Mouse (Mus musculus): ENCODE measurements around the gene Grm4. TPM values are rescaled to one million over a fixed set of nuclear protein-coding genes. Genes with fewer than 3 reads are reported as not detected.
A peak's percentile ranks its signal among the peaks of the same experiment; 100 is the strongest.

Grm4 gene
- polyA plus RNA-seq, 1 experiment from 2014 or later, result 10.1 TPM

DNA sequence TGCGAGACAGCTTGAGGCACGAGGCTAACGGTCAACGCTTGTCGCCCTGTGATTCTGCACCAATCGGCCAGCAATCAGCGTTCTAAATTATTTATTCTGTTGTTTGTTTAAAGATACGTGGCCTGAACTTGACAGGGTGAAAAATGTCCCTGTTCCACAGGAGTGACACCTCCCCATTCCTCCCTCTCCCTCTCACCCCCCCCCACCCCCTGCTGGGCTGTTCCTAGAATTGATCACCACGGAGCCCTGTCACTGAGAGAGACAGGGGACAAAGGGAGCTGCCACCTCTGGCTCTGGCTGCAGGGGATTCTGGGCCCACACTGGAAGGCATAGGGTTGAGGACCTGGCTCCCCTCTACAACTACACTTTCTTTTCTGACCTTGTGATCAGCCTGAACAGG is 91.4 kb downstream of the Grm4 start:
- 46% methylated on average over 9 of the region's 9 CpGs for whole genome bisulfite sequencing

DNA sequence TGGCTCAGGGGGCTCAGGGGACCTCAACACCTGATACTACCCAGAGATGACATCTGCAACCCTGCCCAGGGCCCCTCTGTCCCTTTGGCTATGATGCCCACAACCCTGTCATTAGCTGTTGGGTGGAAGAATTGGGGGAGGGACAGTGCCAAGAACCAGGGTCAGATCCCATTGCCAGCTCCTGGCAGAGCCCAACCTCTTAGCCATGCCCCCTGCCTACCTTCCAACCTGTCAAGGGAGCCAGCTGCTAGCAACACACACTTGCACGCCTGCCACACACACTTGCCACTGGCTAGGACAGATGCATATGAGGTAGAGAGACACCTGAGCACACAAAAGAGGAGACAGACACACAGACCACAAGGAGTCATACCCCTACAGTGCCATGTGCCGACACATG is 96.2 kb downstream of the Grm4 start:
- H3K4me1 ChIP-seq (ENCODE audit: control insufficient read depth, insufficient read depth, low read length), result peaks cover 24% of the 10 kb centered on the region
- no peak overlapping the region for H3K4me3 ChIP-seq (replicated peaks; ENCODE audit: low read depth, low read length)
- no peak overlapping the region for H3K4me2 ChIP-seq (ENCODE audit: low read length)
- H3K27me3 ChIP-seq (ENCODE audit: control insufficient read depth, insufficient read depth, low read length), result no peaks in the 10 kb centered on the region
- ATAC-seq (ENCODE audit: low FRiP score, low TSS enrichment) (no peak), DNase-seq (no peak)
- H3K27ac ChIP-seq (replicated peaks; ENCODE audit: low read depth, low read length), result no peak overlapping the region
- H3K9ac ChIP-seq (replicated peaks; ENCODE audit: low read length), result no peak overlapping the region
- 78% methylated on average over 2 of the region's 2 CpGs for WGBS
- H3K9me3 ChIP-seq (ENCODE audit: control insufficient read depth, low read length), result peaks cover 12% of the 10 kb centered on the region
- no peaks in the 10 kb centered on the region for H3K36me3 ChIP-seq (ENCODE audit: control insufficient read depth, insufficient read depth, low read length)

More for the DNA sequence above, 91.4 kb downstream of the Grm4 start:
- DNase-seq, result no peak
- no peaks in the 10 kb centered on the region for H3K36me3 ChIP-seq (ENCODE audit: control insufficient read depth, insufficient read depth, low read length)
- peaks cover 12% of the 10 kb centered on the region for H3K9me3 ChIP-seq (ENCODE audit: control insufficient read depth, low read length)
- H3K4me2 ChIP-seq (ENCODE audit: low read length), result no peak overlapping the region
- ATAC-seq (ENCODE audit: low FRiP score, low TSS enrichment), result no peak
- no peaks in the 10 kb centered on the region for H3K27me3 ChIP-seq (ENCODE audit: control insufficient read depth, insufficient read depth, low read length)
- H3K9ac ChIP-seq (replicated peaks; ENCODE audit: low read length), result no peak overlapping the region
- no peak overlapping the region for H3K27ac ChIP-seq (replicated peaks; ENCODE audit: low read depth, low read length)
- peaks cover 15% of the 10 kb centered on the region for H3K4me1 ChIP-seq (ENCODE audit: control insufficient read depth, insufficient read depth, low read length)
- no peak overlapping the region for H3K4me3 ChIP-seq (replicated peaks; ENCODE audit: low read depth, low read length)

DNA sequence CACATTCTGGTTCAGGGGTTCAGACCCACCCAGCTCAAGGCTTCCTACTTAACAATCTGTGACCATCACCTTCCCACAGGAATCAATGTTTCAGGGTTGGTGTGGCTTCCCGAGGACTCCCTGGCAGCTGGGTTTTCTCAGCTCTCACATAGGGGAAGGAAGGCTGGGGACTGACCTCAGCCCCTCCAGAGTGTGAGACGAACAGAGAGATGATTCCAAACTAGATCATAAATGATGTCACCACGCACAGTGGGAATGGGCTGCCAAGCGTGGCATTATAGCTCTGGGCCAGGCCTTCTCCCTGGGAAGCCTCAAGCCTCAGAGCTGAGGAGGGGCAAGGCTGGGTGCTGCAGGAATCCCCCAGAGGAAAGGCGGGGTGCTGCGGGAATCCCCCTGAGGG is 96.8 kb downstream of the Grm4 start:
- DNase-seq (no peak), ATAC-seq (ENCODE audit: low FRiP score, low TSS enrichment) (no peak)
- no peak overlapping the region for H3K9ac ChIP-seq (replicated peaks; ENCODE audit: low read length)
- peaks cover 12% of the 10 kb centered on the region for H3K9me3 ChIP-seq (ENCODE audit: control insufficient read depth, low read length)
- H3K4me2 ChIP-seq (ENCODE audit: low read length), result no peak overlapping the region
- H3K27ac ChIP-seq (replicated peaks; ENCODE audit: low read depth, low read length), result no peak overlapping the region
- H3K27me3 ChIP-seq (ENCODE audit: control insufficient read depth, insufficient read depth, low read length), result no peaks in the 10 kb centered on the region
- H3K36me3 ChIP-seq (ENCODE audit: control insufficient read depth, insufficient read depth, low read length), result no peaks in the 10 kb centered on the region
- H3K4me3 ChIP-seq (replicated peaks; ENCODE audit: low read depth, low read length), result no peak overlapping the region
- WGBS, result 75% methylated on average over 6 of the region's 6 CpGs
- H3K4me1 ChIP-seq (ENCODE audit: control insufficient read depth, insufficient read depth, low read length), result peaks cover 24% of the 10 kb centered on the region

DNA sequence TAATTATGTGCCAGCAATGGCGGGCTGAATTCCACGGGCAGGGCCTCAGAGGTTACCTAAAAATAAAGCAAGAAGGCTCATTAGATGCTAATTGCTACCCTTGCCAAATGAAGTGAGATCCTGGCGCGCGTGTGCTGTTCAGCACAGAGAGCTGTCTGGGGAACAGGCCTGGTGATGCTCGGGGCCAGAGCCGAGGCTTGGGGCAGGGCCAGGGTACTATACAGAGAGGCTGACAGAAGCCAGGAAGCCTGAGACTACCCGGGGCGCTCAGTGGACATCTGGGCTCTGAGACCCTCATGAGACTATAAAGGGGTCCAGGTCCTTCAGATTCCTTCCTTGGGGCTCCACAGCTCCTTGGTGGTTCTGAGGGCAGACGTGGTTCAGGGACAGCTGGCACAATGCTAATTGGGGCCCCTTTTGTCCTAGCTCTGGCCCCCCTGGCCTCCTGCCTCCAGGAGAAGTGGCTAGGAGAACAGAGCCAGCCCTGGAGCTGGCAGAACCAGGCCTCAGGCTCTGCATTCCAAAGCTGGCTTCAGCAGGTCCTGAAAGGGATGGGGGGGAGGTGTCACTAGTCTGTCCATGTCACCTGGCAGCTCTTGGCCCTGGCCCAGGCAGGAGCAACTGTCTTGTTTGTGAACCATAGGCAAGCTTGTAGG is 98.3 kb downstream of the Grm4 start:
- Histone ChIP-seq H3K9me3 (ENCODE audit: control insufficient read depth, low read length) (no peaks in the 10 kb centered on the region; the same call in 1 of the 2 replicates), H3K4me1 (ENCODE audit: control insufficient read depth, insufficient read depth, low read length) (peaks cover 24% of the 10 kb centered on the region), H3K27me3 (ENCODE audit: control insufficient read depth, insufficient read depth, low read length) (no peaks in the 10 kb centered on the region), H3K27ac (replicated peaks; ENCODE audit: low read depth, low read length) (peak overlapping the region; percentile 78), H3K36me3 (ENCODE audit: control insufficient read depth, insufficient read depth, low read length) (no peaks in the 10 kb centered on the region), H3K9ac (replicated peaks; ENCODE audit: low read length) (peak overlapping the region; percentile 12; the same call in 1 of the 2 replicates), H3K4me3 (replicated peaks; ENCODE audit: low read depth, low read length) (no peak overlapping the region), H3K4me2 (ENCODE audit: low read length) (no peak overlapping the region)
- WGBS, result 10% methylated on average over 10 of the region's 10 CpGs
- ATAC-seq (ENCODE audit: low FRiP score, low TSS enrichment) (peak; percentile 70; the same call in 1 of the 2 replicates), DNase-seq (peak; percentile 73)

DNA sequence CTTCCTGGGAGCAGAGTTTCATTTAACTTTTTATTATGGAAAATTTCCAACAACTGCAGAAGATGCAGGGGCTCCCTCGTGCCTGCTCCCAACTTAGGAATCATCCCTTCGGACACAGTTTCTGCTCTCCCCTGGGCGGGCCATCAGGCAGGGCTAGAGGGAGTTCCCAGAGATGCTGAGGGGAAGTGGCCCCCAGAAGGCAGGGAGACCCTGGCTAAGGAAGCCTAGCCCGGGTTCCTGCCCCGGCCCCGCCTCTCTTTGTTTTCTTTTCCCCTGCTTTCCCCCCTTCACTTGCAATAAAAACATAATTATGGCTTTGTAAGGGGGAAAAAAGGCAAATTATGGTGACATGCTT is 98.9 kb downstream of the Grm4 start:
- H3K27ac ChIP-seq (replicated peaks; ENCODE audit: low read depth, low read length), result peak overlapping the region; percentile 78
- WGBS, result 27% methylated on average over 6 of the region's 6 CpGs
- ATAC-seq (ENCODE audit: low FRiP score, low TSS enrichment), result 0 out of 2 replicates have a peak, but pooled peaks have one; percentile 42
- no peaks in the 10 kb centered on the region for H3K36me3 ChIP-seq (ENCODE audit: control insufficient read depth, insufficient read depth, low read length)
- no peak for DNase-seq
- no peaks in the 10 kb centered on the region for H3K27me3 ChIP-seq (ENCODE audit: control insufficient read depth, insufficient read depth, low read length)
- no peak overlapping the region for H3K4me3 ChIP-seq (replicated peaks; ENCODE audit: low read depth, low read length)
- H3K4me2 ChIP-seq (ENCODE audit: low read length), result no peak overlapping the region
- H3K9me3 ChIP-seq (ENCODE audit: control insufficient read depth, low read length), result no peaks in the 10 kb centered on the region
- H3K4me1 ChIP-seq (ENCODE audit: control insufficient read depth, insufficient read depth, low read length), result peaks cover 24% of the 10 kb centered on the region
- H3K9ac ChIP-seq (replicated peaks; ENCODE audit: low read length), result 0 out of 2 replicates have a peak overlapping the region, but pooled peaks have one; percentile 12

DNA sequence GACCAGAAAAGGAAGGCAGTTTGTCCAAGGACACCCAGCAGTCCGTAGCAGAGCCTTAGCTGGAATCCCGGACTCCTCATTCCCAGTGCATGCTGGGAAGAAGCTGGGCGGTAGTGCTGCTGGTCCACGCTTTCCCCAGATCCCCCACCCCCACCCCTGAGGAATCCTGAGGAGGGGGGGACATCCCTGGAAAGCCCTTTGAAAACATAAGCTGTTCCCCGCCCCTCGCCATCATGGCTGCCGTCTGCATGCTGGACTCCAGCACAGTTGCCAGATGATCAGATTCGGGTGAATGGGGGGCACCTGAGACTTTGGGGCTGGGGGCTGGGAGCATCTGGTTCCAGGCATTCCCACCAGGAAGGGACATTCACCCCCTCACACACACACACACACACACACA is 99.4 kb downstream of the Grm4 start:
- 26% methylated on average over 8 of the region's 8 CpGs for WGBS
- DNase-seq (peak; percentile 62), ATAC-seq (ENCODE audit: low FRiP score, low TSS enrichment) (0 out of 2 replicates have a peak, but pooled peaks have one; percentile 3)
- Histone ChIP-seq H3K36me3 (ENCODE audit: control insufficient read depth, insufficient read depth, low read length) (no peaks in the 10 kb centered on the region), H3K27ac (replicated peaks; ENCODE audit: low read depth, low read length) (peak overlapping the region; percentile 73), H3K4me2 (ENCODE audit: low read length) (0 out of 2 replicates have a peak overlapping the region, but pooled peaks have one; percentile 0), H3K4me3 (replicated peaks; ENCODE audit: low read depth, low read length) (no peak overlapping the region), H3K4me1 (ENCODE audit: control insufficient read depth, insufficient read depth, low read length) (peaks cover 24% of the 10 kb centered on the region), H3K9me3 (ENCODE audit: control insufficient read depth, low read length) (no peaks in the 10 kb centered on the region), H3K27me3 (ENCODE audit: control insufficient read depth, insufficient read depth, low read length) (no peaks in the 10 kb centered on the region), H3K9ac (replicated peaks; ENCODE audit: low read length) (no peak overlapping the region)

DNA sequence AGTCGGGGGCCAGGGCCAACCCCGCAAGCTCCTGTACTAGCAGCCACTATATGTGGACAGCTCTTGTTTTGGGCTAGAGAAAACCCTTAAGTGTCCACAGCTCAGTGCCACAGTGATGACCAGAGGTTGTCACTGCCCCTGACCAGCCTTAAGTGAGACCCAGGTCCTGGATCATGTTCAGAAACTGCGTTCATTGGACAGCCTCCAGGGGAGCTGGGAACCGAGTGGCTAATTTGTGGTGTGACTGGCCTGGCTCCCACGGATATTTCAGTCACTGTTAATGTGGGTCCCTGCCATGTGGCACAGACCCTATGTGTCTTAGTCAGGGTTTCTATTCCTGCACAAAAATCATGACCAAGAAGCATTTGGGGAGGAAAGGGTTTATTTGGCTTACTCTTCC is 112.2 kb downstream of the Grm4 start:
- Histone ChIP-seq H3K9ac (replicated peaks; ENCODE audit: low read length) (no peak overlapping the region), H3K4me3 (replicated peaks; ENCODE audit: low read depth, low read length) (no peak overlapping the region), H3K27me3 (ENCODE audit: control insufficient read depth, insufficient read depth, low read length) (no peaks in the 10 kb centered on the region), H3K36me3 (ENCODE audit: control insufficient read depth, insufficient read depth, low read length) (no peaks in the 10 kb centered on the region), H3K9me3 (ENCODE audit: control insufficient read depth, low read length) (no peaks in the 10 kb centered on the region), H3K4me2 (ENCODE audit: low read length) (no peak overlapping the region), H3K27ac (replicated peaks; ENCODE audit: low read depth, low read length) (no peak overlapping the region), H3K4me1 (ENCODE audit: control insufficient read depth, insufficient read depth, low read length) (0 out of 2 replicates have a peak, but pooled peaks cover 8% of the 10 kb centered on the region)
- 69% methylated on average over 5 of the region's 5 CpGs for WGBS
- DNase-seq (no peak), ATAC-seq (ENCODE audit: low FRiP score, low TSS enrichment) (no peak)

DNA sequence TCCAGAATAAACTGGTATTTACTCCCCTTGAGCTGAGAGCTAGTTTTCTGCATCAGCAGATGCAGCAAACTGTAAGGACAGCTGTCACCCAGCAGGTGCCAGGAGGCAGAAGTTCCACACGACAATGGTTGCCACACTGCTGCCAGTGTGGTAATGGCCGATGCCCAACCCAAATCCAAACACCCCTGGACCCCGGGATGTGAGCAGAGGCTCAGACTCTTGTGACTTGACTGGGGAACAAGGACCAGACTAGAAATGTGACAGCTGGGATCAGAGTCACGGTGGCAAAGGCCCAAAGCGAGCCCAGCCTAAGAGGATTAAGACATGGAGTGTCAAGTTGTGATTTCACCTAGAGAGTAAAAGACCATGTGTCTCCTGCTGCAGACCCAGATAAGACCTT is 112.7 kb downstream of the Grm4 start:
- no peak overlapping the region for H3K27ac ChIP-seq (replicated peaks; ENCODE audit: low read depth, low read length)
- no peak overlapping the region for H3K4me3 ChIP-seq (replicated peaks; ENCODE audit: low read depth, low read length)
- 30% methylated on average over 5 of the region's 5 CpGs for WGBS
- 0 out of 2 replicates have a peak, but pooled peaks cover 8% of the 10 kb centered on the region for H3K4me1 ChIP-seq (ENCODE audit: control insufficient read depth, insufficient read depth, low read length)
- ATAC-seq (ENCODE audit: low FRiP score, low TSS enrichment) (no peak), DNase-seq (no peak)
- H3K36me3 ChIP-seq (ENCODE audit: control insufficient read depth, insufficient read depth, low read length), result no peaks in the 10 kb centered on the region
- H3K4me2 ChIP-seq (ENCODE audit: low read length), result no peak overlapping the region
- no peak overlapping the region for H3K9ac ChIP-seq (replicated peaks; ENCODE audit: low read length)
- H3K27me3 ChIP-seq (ENCODE audit: control insufficient read depth, insufficient read depth, low read length), result no peaks in the 10 kb centered on the region
- H3K9me3 ChIP-seq (ENCODE audit: control insufficient read depth, low read length), result no peaks in the 10 kb centered on the region

DNA sequence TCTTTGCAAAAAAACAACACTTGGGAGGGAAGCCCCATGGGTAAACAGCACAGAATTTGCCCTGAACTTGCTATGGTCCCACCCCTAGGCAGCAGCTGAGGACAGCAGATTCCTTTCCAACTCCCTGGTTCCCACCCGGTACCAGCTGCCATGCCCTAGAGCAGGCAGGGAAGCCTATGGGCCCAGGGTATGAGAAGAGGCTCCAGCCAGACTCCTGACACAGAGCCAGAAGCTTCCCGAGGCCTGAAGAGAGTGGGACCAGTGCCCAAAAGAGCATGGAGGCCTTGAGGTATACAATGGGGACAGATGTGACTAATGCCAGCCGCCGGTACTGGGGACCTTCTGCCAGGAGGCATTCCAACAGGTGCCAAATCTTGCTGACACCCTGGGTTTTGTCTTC is 114.2 kb downstream of the Grm4 start:
- 62% methylated on average over 4 of the region's 4 CpGs for WGBS
- peak; percentile 56 for DNase-seq

More for the DNA sequence above, 114.2 kb downstream of the Grm4 start:
- ATAC-seq (ENCODE audit: low FRiP score, low TSS enrichment), result no peak
- Histone ChIP-seq H3K9ac (replicated peaks; ENCODE audit: low read length) (no peak overlapping the region), H3K4me3 (replicated peaks; ENCODE audit: low read depth, low read length) (no peak overlapping the region), H3K4me1 (ENCODE audit: control insufficient read depth, insufficient read depth, low read length) (0 out of 2 replicates have a peak, but pooled peaks cover 10% of the 10 kb centered on the region), H3K27ac (replicated peaks; ENCODE audit: low read depth, low read length) (no peak overlapping the region), H3K9me3 (ENCODE audit: control insufficient read depth, low read length) (no peaks in the 10 kb centered on the region), H3K36me3 (ENCODE audit: control insufficient read depth, insufficient read depth, low read length) (no peaks in the 10 kb centered on the region), H3K27me3 (ENCODE audit: control insufficient read depth, insufficient read depth, low read length) (no peaks in the 10 kb centered on the region), H3K4me2 (ENCODE audit: low read length) (no peak overlapping the region)
